Mouse (Mus musculus) myocyte (in vitro differentiated cells): ENCODE results near the gene Bcar1. TPM values are rescaled to one million over a fixed set of nuclear protein-coding genes. Genes with fewer than 3 reads are reported as not detected.
A peak's percentile ranks its signal among the peaks of the same experiment; 100 is the strongest.

Experiments used
- H3K27me3 ChIP-seq: one replicate; pipeline ENCODE4 v1.6.1; 2011; ENCODE audit not compliant: control insufficient read depth, insufficient read depth, insufficient read length
- H3K36me3 ChIP-seq: one replicate; pipeline ENCODE4 v1.6.1; 2011; ENCODE audit not compliant: control insufficient read depth, insufficient read depth
- H3K4me2 ChIP-seq: one replicate; pipeline ENCODE4 v1.6.1; 2011; ENCODE audit warnings: low read depth, control low read depth
- H3K4me3 ChIP-seq: one replicate; pipeline ENCODE4 v1.5.1; 2011; ENCODE audit warnings: mild to moderate bottlenecking, control low read depth, moderate library complexity
- H3K79me2 ChIP-seq: one replicate; pipeline ENCODE4 v1.6.1; 2011; ENCODE audit not compliant: control insufficient read depth, insufficient read depth
- H3ac ChIP-seq: one replicate; pipeline ENCODE4 v1.6.1; 2011; ENCODE audit not compliant: control insufficient read depth, insufficient read length
- CEBPB ChIP-seq: IDR thresholded peaks from 2 replicates; pipeline ENCODE4 v1.6.1; 2011; ENCODE audit warnings: mild to moderate bottlenecking, moderate library complexity; ENCODE audit not compliant: poor library complexity, insufficient read depth, severe bottlenecking
- E2F4 ChIP-seq: IDR thresholded peaks from one replicate; pipeline ENCODE4 v1.6.1; 2011; ENCODE audit warnings: mild to moderate bottlenecking, control low read depth, moderate library complexity; ENCODE audit not compliant: insufficient read depth
- MAX ChIP-seq: IDR thresholded peaks from one replicate; pipeline ENCODE4 v1.6.1; 2011; ENCODE audit warnings: low read depth, mild to moderate bottlenecking, control low read depth
- MYOD1 ChIP-seq, 3 experiments: IDR thresholded peaks; one replicate each; pipeline ENCODE4 v1.6.1; 2011; ENCODE audit warnings: control low read depth in 2 of 3, low read depth in 2 of 3, mild to moderate bottlenecking in 2 of 3, moderate library complexity in 1 of 3; ENCODE audit not compliant: insufficient read length in 2 of 3, control insufficient read depth in 1 of 3
- MYOG ChIP-seq, 3 experiments: IDR thresholded peaks; one replicate each; pipeline ENCODE4 v1.6.1; 2011; ENCODE audit warnings: control low read depth in 2 of 3, low read depth in 2 of 3, mild to moderate bottlenecking in 2 of 3; ENCODE audit not compliant: insufficient read length in 2 of 3, control insufficient read depth in 1 of 3, insufficient read depth in 1 of 3
- POLR2A ChIP-seq: IDR thresholded peaks from one replicate; pipeline ENCODE4 v1.6.1; 2011; ENCODE audit warnings: low read depth, mild to moderate bottlenecking, control low read depth, moderate library complexity; ENCODE audit not compliant: insufficient read length
- POLR2AphosphoS2 ChIP-seq: IDR thresholded peaks from one replicate; pipeline ENCODE4 v1.6.1; 2011; ENCODE audit warnings: low read depth, control low read depth; ENCODE audit not compliant: insufficient read length
- REST ChIP-seq: IDR thresholded peaks from one replicate; pipeline ENCODE4 v1.6.1; 2011; ENCODE audit warnings: mild to moderate bottlenecking, control low read depth, moderate library complexity; ENCODE audit not compliant: insufficient read depth, insufficient read length
- SRF ChIP-seq: IDR thresholded peaks from one replicate; pipeline ENCODE4 v1.6.1; 2011; ENCODE audit warnings: low read depth; ENCODE audit not compliant: control insufficient read depth, insufficient read length
- TCF12 ChIP-seq: IDR thresholded peaks from one replicate; pipeline ENCODE4 v1.6.1; 2011; ENCODE audit warnings: mild to moderate bottlenecking, control low read depth; ENCODE audit not compliant: poor library complexity, insufficient read depth, severe bottlenecking
- TCF3 ChIP-seq: IDR thresholded peaks from one replicate; pipeline ENCODE4 v1.6.1; 2011; ENCODE audit warnings: low read depth, control low read depth; ENCODE audit not compliant: insufficient read length
- USF1 ChIP-seq: IDR thresholded peaks from one replicate; pipeline ENCODE4 v1.6.1; 2011; ENCODE audit warnings: low read depth, mild to moderate bottlenecking, control low read depth, moderate library complexity
- polyA plus RNA-seq: library from polyadenylated mRNA; unstranded; fragments of >200 nt; fragmentation: generic; extraction: Trizol; gene quantifications from one replicate; pipeline ENCODE4 v1.2.1, GENCODE M21; 2012; ENCODE audit warnings: missing spikeins

Gene Bcar1
- polyA plus RNA-seq, 1 experiment, result 81.9 TPM

GRCm38 (mm10) chr8:111732004-111732403, 11.6 kb downstream of the Bcar1 start:
- Histone ChIP-seq H3K36me3 (no peaks in the 10 kb centered on the region), H3K27me3 (no peaks in the 10 kb centered on the region), H3K79me2 (peaks cover 94% of the 10 kb centered on the region), H3K4me2 (peak overlapping the region; percentile 97), H3ac (peak overlapping the region; percentile 46), H3K4me3 (peak overlapping the region; percentile 90)
- TF ChIP-seq USF1 (no peak), POLR2A (peak; percentile 98), POLR2AphosphoS2 (peak; percentile 92), MAX (no peak), MYOG (IDR thresholded peaks at IDR 0.05; ENCODE audit: control insufficient read depth in 1 of 3, insufficient read depth in 1 of 3, insufficient read length in 2 of 3, low read depth in 2 of 3) (peak in 2 of 3 experiments; percentile 19 to 53), TCF12 (no peak), E2F4 (no peak), MYOD1 (IDR thresholded peaks at IDR 0.05; ENCODE audit: control insufficient read depth in 1 of 3, insufficient read length in 2 of 3, low read depth in 2 of 3) (peak in 1 of 3 experiments; percentile 61), SRF (peak; percentile 23), TCF3 (no peak), REST (no peak), CEBPB (no peak)

- Histone ChIP-seq H3K27me3 (no peaks in the 10 kb centered on the region), H3K4me2 (peak overlapping the region; percentile 99), H3K36me3 (no peaks in the 10 kb centered on the region), H3ac (peak overlapping the region; percentile 46), H3K79me2 (peaks cover 96% of the 10 kb centered on the region), H3K4me3 (peak overlapping the region; percentile 90)
- peak; percentile 32 for TF ChIP-seq POLR2AphosphoS2
- TF ChIP-seq MYOG (IDR thresholded peaks at IDR 0.05; ENCODE audit: control insufficient read depth in 1 of 3, insufficient read depth in 1 of 3, insufficient read length in 2 of 3, low read depth in 2 of 3), result peak in 1 of 3 experiments; percentile 72
- TF ChIP-seq E2F4, result no peak
- peak in 1 of 3 experiments; percentile 78 for TF ChIP-seq MYOD1 (IDR thresholded peaks at IDR 0.05; ENCODE audit: control insufficient read depth in 1 of 3, insufficient read length in 2 of 3, low read depth in 2 of 3)
These were observed 12.2 kb downstream of the Bcar1 start for GRCm38 (mm10) chr8:111731231-111731977.

DNA sequence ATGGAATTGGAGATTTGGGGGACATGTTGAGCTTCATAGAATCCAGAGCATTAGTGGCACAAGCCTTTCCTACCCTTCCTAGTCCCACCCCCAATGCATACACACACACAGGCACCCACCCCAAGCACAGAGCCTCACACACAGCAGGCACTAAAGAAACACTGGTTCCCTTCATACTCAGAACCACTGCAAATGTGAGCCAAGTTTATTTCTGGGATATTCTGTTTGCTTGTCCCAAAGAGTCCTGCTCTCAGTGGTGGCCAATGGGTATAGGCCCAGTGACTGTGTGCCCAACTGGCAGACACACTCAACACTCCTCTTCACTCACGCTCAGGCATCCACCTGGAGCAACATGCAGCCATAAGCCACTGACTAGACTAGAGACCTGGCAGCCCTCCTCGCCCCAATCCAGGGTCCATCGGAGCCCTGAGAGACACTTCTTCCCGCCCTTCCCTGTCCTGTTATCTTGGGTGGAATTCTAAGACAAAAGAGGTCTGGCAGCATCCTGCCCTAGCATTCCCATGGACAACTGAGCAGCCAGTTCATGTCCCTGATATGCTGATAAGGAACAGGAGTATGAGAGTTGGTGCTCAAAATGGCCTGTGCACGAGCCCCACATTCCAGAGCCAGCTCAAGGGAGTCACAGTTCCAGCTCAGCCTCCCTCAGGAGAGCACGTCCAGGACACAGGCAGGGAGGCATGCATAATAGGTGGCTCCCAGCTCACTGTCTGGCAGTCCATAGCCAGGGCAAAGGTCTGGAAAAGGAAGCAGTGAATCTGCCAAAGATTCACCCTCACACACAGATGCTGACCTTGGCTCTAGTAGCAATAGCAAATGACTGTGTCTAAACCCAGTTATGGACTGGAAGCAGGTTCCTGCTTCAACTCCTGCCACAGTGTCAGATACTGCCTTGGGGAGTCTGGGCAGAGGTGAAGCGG, 14.1 kb downstream of the Bcar1 start:
- Histone ChIP-seq H3ac (no peak overlapping the region), H3K4me3 (peak overlapping the region; percentile 90), H3K27me3 (no peaks in the 10 kb centered on the region), H3K4me2 (peak overlapping the region; percentile 99), H3K36me3 (peaks cover 3% of the 10 kb centered on the region), H3K79me2 (peaks cover 95% of the 10 kb centered on the region)
- TF ChIP-seq E2F4 (no peak), MYOG (IDR thresholded peaks at IDR 0.05; ENCODE audit: control insufficient read depth in 1 of 3, insufficient read depth in 1 of 3, insufficient read length in 2 of 3, low read depth in 2 of 3) (no peak)

DNA sequence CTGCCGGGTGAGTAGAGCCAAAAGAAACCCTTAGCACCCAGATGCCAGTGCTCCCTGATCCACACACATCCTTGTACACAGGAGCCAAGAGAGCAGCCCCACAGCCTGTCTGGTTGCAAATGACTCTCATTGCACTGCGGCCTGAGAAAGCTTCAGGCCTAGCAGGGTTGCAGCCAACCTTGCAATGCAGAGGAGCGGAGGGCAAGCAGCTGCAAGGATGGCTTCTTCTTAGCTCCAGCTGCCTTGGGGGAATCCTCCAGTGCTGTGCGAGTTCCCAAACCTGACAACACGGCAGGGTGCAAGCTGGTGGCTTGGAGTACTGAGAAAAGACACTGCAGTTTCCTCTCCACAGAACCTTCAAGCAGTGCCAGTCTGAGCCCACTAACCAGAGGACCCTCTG, 15.1 kb downstream of the Bcar1 start:
- Histone ChIP-seq H3K4me3 (peak overlapping the region; percentile 9), H3ac (no peak overlapping the region), H3K36me3 (peaks cover 12% of the 10 kb centered on the region), H3K27me3 (no peaks in the 10 kb centered on the region), H3K79me2 (peaks cover 95% of the 10 kb centered on the region), H3K4me2 (peak overlapping the region; percentile 99)
- TF ChIP-seq MYOD1 (IDR thresholded peaks at IDR 0.05; ENCODE audit: control insufficient read depth in 1 of 3, insufficient read length in 2 of 3, low read depth in 2 of 3), result peak in 2 of 3 experiments; percentile 13 to 24
- TF ChIP-seq TCF3, result no peak
- TF ChIP-seq CEBPB, result no peak
- peak; percentile 11 for TF ChIP-seq POLR2A
- TF ChIP-seq USF1, result no peak
- TF ChIP-seq E2F4, result no peak
- peak; percentile 16 for TF ChIP-seq POLR2AphosphoS2
- no peak for TF ChIP-seq TCF12
- no peak for TF ChIP-seq SRF
- TF ChIP-seq MYOG (IDR thresholded peaks at IDR 0.05; ENCODE audit: control insufficient read depth in 1 of 3, insufficient read depth in 1 of 3, insufficient read length in 2 of 3, low read depth in 2 of 3), result peak in 2 of 3 experiments; percentile 36 to 75
